ENCODE assay signal across 26 mouse cellular contexts in the genomic region with DNA sequence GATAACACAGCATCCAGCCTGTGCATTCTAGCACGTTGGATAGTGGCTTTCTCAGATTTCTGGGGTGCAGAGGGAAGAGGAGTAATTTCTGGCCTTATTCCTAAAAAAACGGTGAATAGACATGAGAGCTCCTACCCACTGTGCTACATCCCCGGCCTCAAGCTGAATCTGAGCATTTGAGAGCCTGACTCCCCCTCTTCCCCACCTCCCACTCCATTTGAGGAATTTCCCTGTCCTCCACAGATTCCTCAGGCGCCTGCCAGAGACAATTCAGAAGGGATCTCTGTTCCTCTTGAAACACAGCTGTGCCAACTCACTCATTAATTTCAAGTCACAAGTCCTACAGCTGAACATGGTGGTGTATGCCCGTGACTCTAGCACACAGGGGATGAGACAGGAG. TPM values are rescaled to one million over a fixed set of nuclear protein-coding genes. Genes with fewer than 3 reads are reported as not detected.
DNase-seq lines count a peak whose midpoint lies in the region; ATAC-seq lines count a peak whose summit lies in the region.
"Had no signal": no experiment of that assay in that cellular context is flagged by ENCODE, and none has a peak within 500 bp of the region (broad histone marks: within the 10 kb centered on the region; RNA-seq: fewer than 3 reads in every experiment).

No protein-coding gene starts in this region.

- ATAC-seq in frontal cortex, adult (ENCODE audit: low TSS enrichment), result peak; percentile 89
- ATAC-seq in kidney, embryonic 15.5 days (replicated peaks; ENCODE audit: low FRiP score), result no peak
- ATAC-seq: activated CD4-positive, CD25-positive, alpha-beta regulatory T cell, adult 4 months; CD4-positive, CD25-positive, alpha-beta regulatory T cell, adult 4 months; forebrain, postnatal 0 days; intestine, embryonic 15.5 days; liver, postnatal 0 days had no signal

- H3K9ac ChIP-seq in kidney, embryonic 15.5 days, result no peak overlapping the region
- H3K9ac ChIP-seq: forebrain, postnatal 0 days; heart, embryonic 15.5 days; hindbrain, embryonic 15.5 days; intestine, embryonic 15.5 days; liver, postnatal 0 days; neural tube, embryonic 13.5 days had no signal

- H3K4me2 ChIP-seq in kidney, embryonic 15.5 days, result no peak overlapping the region
- H3K4me2 ChIP-seq: heart, embryonic 15.5 days; hindbrain, embryonic 15.5 days; intestine, embryonic 15.5 days; neural tube, embryonic 13.5 days had no signal

- H3K36me3 ChIP-seq in kidney, embryonic 15.5 days, result no peaks in the 10 kb centered on the region
- H3K36me3 ChIP-seq: forebrain, embryonic 10.5 days; heart, embryonic 15.5 days; hindbrain, embryonic 15.5 days; intestine, embryonic 15.5 days; limb, embryonic 10.5 days; neural tube, embryonic 13.5 days had no signal

- H3K9me3 ChIP-seq in kidney, embryonic 15.5 days (replicated peaks), result no peaks in the 10 kb centered on the region
- H3K9me3 ChIP-seq: forebrain, embryonic 10.5 days; heart, embryonic 15.5 days; hindbrain, embryonic 15.5 days; intestine, embryonic 15.5 days; limb, embryonic 10.5 days; neural tube, embryonic 13.5 days had no signal

- H3K4me3 ChIP-seq in kidney, embryonic 15.5 days (replicated peaks), result no peak overlapping the region
- H3K4me3 ChIP-seq: forebrain, embryonic 10.5 days; heart, embryonic 15.5 days; hindbrain, embryonic 15.5 days; intestine, embryonic 15.5 days; limb, embryonic 10.5 days; neural tube, embryonic 13.5 days had no signal

- H3K27me3 ChIP-seq in kidney, embryonic 15.5 days, result no peaks in the 10 kb centered on the region
- H3K27me3 ChIP-seq: heart, embryonic 15.5 days; hindbrain, embryonic 15.5 days; intestine, embryonic 15.5 days; neural tube, embryonic 13.5 days had no signal

- H3K27ac ChIP-seq in kidney, embryonic 15.5 days, result no peak overlapping the region
- H3K27ac ChIP-seq: forebrain, embryonic 10.5 days; heart, embryonic 15.5 days; hindbrain, embryonic 15.5 days; intestine, embryonic 15.5 days; limb, embryonic 10.5 days; neural tube, embryonic 13.5 days had no signal

- H3K4me1 ChIP-seq in kidney, embryonic 15.5 days, result no peaks in the 10 kb centered on the region
- H3K4me1 ChIP-seq: forebrain, embryonic 10.5 days; heart, embryonic 15.5 days; intestine, embryonic 15.5 days; limb, embryonic 10.5 days had no signal

- no peak for DNase-seq in frontal cortex, postnatal 10 days (ENCODE audit: low spot score in 2 of 2)
- peak; percentile 5 for DNase-seq in kidney, postnatal 14 days
- peak; percentile 71 for DNase-seq in right cerebral cortex, adult 18-20 months
- no peak for DNase-seq in right cerebral cortex, postnatal 10 days (ENCODE audit: low spot score in 2 of 2)
- DNase-seq in cerebellum, postnatal 10 days, result no peak
- DNase-seq: adrenal gland, postnatal 10 days; cerebellum, adult 11 months; cerebellum, postnatal 14 days; embryo, embryonic 11 days; forebrain, postnatal 0 days; gastrocnemius, postnatal 25 days; heart, postnatal 4 days; liver, postnatal 0 days; lung, postnatal 10 days; midbrain, embryonic 14.5 days; thymus, postnatal 14 days had no signal

- WGBS in kidney, embryonic 15.5 days, result 40% methylated on average over 5 of the region's 5 CpGs

RNA-seq across cellular contexts. Expression of a gene that starts 19.6 kb away (rescaled TPM):
- 47.8 and 49.3 TPM in 2 replicates for polyA plus RNA-seq in kidney, embryonic 15.5 days (2015; fragmentation: Nextera tagmentation; extraction: Ambion mirVana)

Comparison
In these comparisons a context has a peak if more than half of its experiments do, and no peak if none do; other contexts are left out.
1. DNase-seq: peak in kidney, postnatal 14 days (single experiment) and right cerebral cortex, adult 18-20 months (single experiment); none in frontal cortex, postnatal 10 days (0 of 2), right cerebral cortex, postnatal 10 days (0 of 2) and cerebellum, postnatal 10 days (0 of 2).